Mouse (Mus musculus) olfactory bulb, adult 2 months (tissue): ENCODE data around the gene A230072I06Rik. TPM values are rescaled to one million over a fixed set of nuclear protein-coding genes. Genes with fewer than 3 reads are reported as not detected.

Experiments used
- H3K27ac ChIP-seq: fragments of 200-500 bp; 2 replicates; pipeline ENCODE4 v1.5.1; 2012; ENCODE audit warnings: low read depth, low read length; ENCODE audit not compliant: insufficient read depth
- H3K4me1 ChIP-seq: fragments of 200-500 bp; 2 replicates; pipeline ENCODE4 v1.6.1; 2012; ENCODE audit warnings: low read length; ENCODE audit not compliant: control insufficient read depth, insufficient read depth
- H3K4me3 ChIP-seq: fragments of 200-500 bp; 2 replicates; pipeline ENCODE4 v1.5.1; 2012; ENCODE audit warnings: mild to moderate bottlenecking, low read depth, low read length, moderate library complexity; ENCODE audit not compliant: insufficient read depth
- CTCF ChIP-seq: fragments of 200-500 bp; IDR thresholded peaks from 2 replicates; pipeline ENCODE4 v1.5.1; 2012; ENCODE audit warnings: low read depth, mild to moderate bottlenecking, low read length, moderate library complexity; ENCODE audit not compliant: insufficient read depth
- POLR2A ChIP-seq: fragments of 200-500 bp; IDR thresholded peaks from 2 replicates; pipeline ENCODE4 v1.6.1; 2012; ENCODE audit warnings: mild to moderate bottlenecking, low read depth, low read length, moderate library complexity; ENCODE audit not compliant: insufficient read depth
- WGBS: fragments of 180-500 bp; shearing (Covaris S2); methylation state at CpG from one replicate; pipeline ENCODE4 v1.1.7; 2018; 5-methylcytosine and 5-hydroxymethylcytosine counted together
- polyA plus RNA-seq: library from polyadenylated mRNA; stranded (reverse); fragments of >200 nt; gene quantifications from 2 replicates; pipeline ENCODE4 v1.2.4, GENCODE M21; 2012; ENCODE audit warnings: low replicate concordance; ENCODE audit not compliant: missing spikeins, insufficient read depth, insufficient read length

Gene A230072I06Rik
- polyA plus RNA-seq, 1 experiment, result not detected

GRCm38 (mm10) chr8:12267863-12268262 lies 10.8 kb upstream of the A230072I06Rik start:
- Histone ChIP-seq H3K27ac (no peak overlapping the region), H3K4me1 (no peaks in the 10 kb centered on the region), H3K4me3 (no peak overlapping the region)
- TF ChIP-seq CTCF (no peak), POLR2A (no peak)
- 74% methylated on average over 5 of the region's 5 CpGs for WGBS

- no peaks in the 10 kb centered on the region for H3K4me1 ChIP-seq
- 66% methylated on average over 14 of the region's 14 CpGs for WGBS
- H3K4me3 ChIP-seq, result no peak overlapping the region
- no peak overlapping the region for H3K27ac ChIP-seq
- no peak for TF ChIP-seq CTCF
- no peak for TF ChIP-seq POLR2A
These were observed 10.3 kb upstream of the A230072I06Rik start for GRCm38 (mm10) chr8:12268306-12268829.

GRCm38 (mm10) chr8:12279482-12280192 lies 1.0 kb downstream of the A230072I06Rik start:
- peaks cover 55% of the 10 kb centered on the region for H3K4me1 ChIP-seq
- no peak overlapping the region for H3K4me3 ChIP-seq
- TF ChIP-seq CTCF (no peak), POLR2A (no peak)
- peak overlapping the region; percentile 82 for H3K27ac ChIP-seq
- 47% methylated on average over 13 of the region's 13 CpGs for WGBS

- TF ChIP-seq POLR2A, result no peak
- no peak for TF ChIP-seq CTCF
- Histone ChIP-seq H3K4me1 (peaks cover 57% of the 10 kb centered on the region), H3K27ac (peak overlapping the region; percentile 87), H3K4me3 (no peak overlapping the region; the same call in 1 of the 2 replicates)
- WGBS, result 21% methylated on average over 22 of the region's 22 CpGs
These were observed 3.5 kb downstream of the A230072I06Rik start for GRCm38 (mm10) chr8:12282128-12282527.

GRCm38 (mm10) chr8:12290551-12290950 lies 11.9 kb downstream of the A230072I06Rik start:
- Histone ChIP-seq H3K4me3 (no peak overlapping the region), H3K4me1 (no peaks in the 10 kb centered on the region), H3K27ac (no peak overlapping the region)
- TF ChIP-seq POLR2A (no peak), CTCF (no peak)

- H3K27ac ChIP-seq, result 0 out of 2 replicates have a peak overlapping the region, but pooled peaks have one; percentile 20
- 26% methylated on average over 10 of the region's 10 CpGs for WGBS
- peaks cover 17% of the 10 kb centered on the region for H3K4me1 ChIP-seq
- no peak overlapping the region for H3K4me3 ChIP-seq
- no peak for TF ChIP-seq POLR2A
- no peak for TF ChIP-seq CTCF
These were observed 19.8 kb downstream of the A230072I06Rik start for GRCm38 (mm10) chr8:12298326-12298950.

- H3K27ac ChIP-seq, result no peak overlapping the region
- no peak for TF ChIP-seq POLR2A
- no peak for TF ChIP-seq CTCF
- WGBS, result 73% methylated on average over 14 of the region's 14 CpGs
These were observed 23.4 kb downstream of the A230072I06Rik start for GRCm38 (mm10) chr8:12301998-12302397.

GRCm38 (mm10) chr8:12312975-12313734 lies 34.5 kb downstream of the A230072I06Rik start:
- TF ChIP-seq POLR2A (no peak), CTCF (no peak)
- Histone ChIP-seq H3K4me3 (no peak overlapping the region), H3K27ac (no peak overlapping the region), H3K4me1 (peaks cover 20% of the 10 kb centered on the region)
- WGBS, result 38% methylated on average over 16 of the region's 16 CpGs

More at GRCm38 (mm10) chr8:12301998-12302397, 23.4 kb downstream of the A230072I06Rik start:
- H3K4me1 ChIP-seq, result peaks cover 17% of the 10 kb centered on the region
- no peak overlapping the region for H3K4me3 ChIP-seq

GRCm38 (mm10) chr8:12314258-12314657 lies 35.6 kb downstream of the A230072I06Rik start:
- TF ChIP-seq CTCF, result no peak
- 84% methylated on average over 11 of the region's 11 CpGs for WGBS
- Histone ChIP-seq H3K4me3 (no peak overlapping the region), H3K4me1 (peaks cover 20% of the 10 kb centered on the region), H3K27ac (no peak overlapping the region)
